In genomic region chr10:80810084-80810483, GRCm38 (mm10) we compare ENCODE assay signal across 11 mouse cellular contexts. TPM values are rescaled to one million over a fixed set of nuclear protein-coding genes. Genes with fewer than 3 reads are reported as not detected.
A peak's percentile ranks its signal among the peaks of the same experiment; 100 is the strongest.
DNase-seq lines count a peak whose midpoint lies in the region; ATAC-seq lines count a peak whose summit lies in the region.
"Had no signal": no experiment of that assay in that cellular context is flagged by ENCODE, and none has a peak within 500 bp of the region (broad histone marks: within the 10 kb centered on the region; RNA-seq: fewer than 3 reads in every experiment).

No protein-coding gene starts in this region.

- peak overlapping the region; percentile 44 for H3K4me2 ChIP-seq in kidney, embryonic 16.5 days (replicated peaks; ENCODE audit: low read depth, low read length)
- peak overlapping the region; percentile 25; the same call in 1 of the 2 replicates for H3K4me2 ChIP-seq in neural tube, embryonic 15.5 days

- H3K4me3 ChIP-seq in kidney, embryonic 16.5 days (ENCODE audit: low read length): peak overlapping the region; percentile 16; the same call in 1 of the 2 replicates
- 0 out of 2 replicates have a peak overlapping the region, but pooled peaks have one; percentile 4 for H3K4me3 ChIP-seq in neural tube, embryonic 15.5 days (replicated peaks)

- WGBS in kidney, embryonic 16.5 days: 5% methylated on average over 20 of the region's 20 CpGs
- WGBS in neural tube, embryonic 15.5 days: 6% methylated on average over 18 of the region's 20 CpGs

- H3K9me3 ChIP-seq in kidney, embryonic 16.5 days (ENCODE audit: low read length): no peaks in the 10 kb centered on the region
- no peaks in the 10 kb centered on the region for H3K9me3 ChIP-seq in neural tube, embryonic 15.5 days (replicated peaks)

- intact Hi-C loops in left cerebral cortex, postnatal 4 days (cut with DNase I): no loop called here

- no peak overlapping the region for H3K27ac ChIP-seq in kidney, embryonic 16.5 days (ENCODE audit: low read length)
- no peak overlapping the region for H3K27ac ChIP-seq in neural tube, embryonic 15.5 days (replicated peaks)

- H3K9ac ChIP-seq in kidney, embryonic 16.5 days (replicated peaks; ENCODE audit: low read length): peak overlapping the region; percentile 49; the same call in 1 of the 2 replicates
- no peak overlapping the region for H3K9ac ChIP-seq in neural tube, embryonic 15.5 days (replicated peaks)

- no peak for ATAC-seq in kidney, embryonic 16.5 days (ENCODE audit: low FRiP score, low TSS enrichment)
- no peak for ATAC-seq in neural tube, embryonic 15.5 days (ENCODE audit: low FRiP score)

- peak; percentile 29 for DNase-seq in embryo, embryonic 10 days (ENCODE audit: low spot score)
- no peak for DNase-seq in embryo, embryonic 10.5 days (ENCODE audit: low spot score)
- DNase-seq in kidney, postnatal 36 days: no peak
- peak; percentile 78 for DNase-seq in testis, postnatal 10 days (ENCODE audit: low spot score)
- DNase-seq in testis, postnatal 14 days (ENCODE audit: low spot score): no peak
- DNase-seq in left cerebral cortex, postnatal 4 days: no peak
- DNase-seq: cerebellum, adult 9-10 months; spleen, adult 18-20 months had no signal

- peaks cover 52% of the 10 kb centered on the region for H3K4me1 ChIP-seq in kidney, embryonic 16.5 days (ENCODE audit: insufficient read depth, low read length)
- peaks cover 37% of the 10 kb centered on the region for H3K4me1 ChIP-seq in neural tube, embryonic 15.5 days

- H3K36me3 ChIP-seq in kidney, embryonic 16.5 days (ENCODE audit: insufficient read depth, low read length): peaks cover 1% of the 10 kb centered on the region
- H3K36me3 ChIP-seq in neural tube, embryonic 15.5 days: peaks cover 3% of the 10 kb centered on the region

- H3K27me3 ChIP-seq in kidney, embryonic 16.5 days (ENCODE audit: insufficient read depth, low read length): peaks cover 6% of the 10 kb centered on the region
- H3K27me3 ChIP-seq in neural tube, embryonic 15.5 days (replicated peaks): peaks cover 27% of the 10 kb centered on the region

RNA-seq across cellular contexts. Expression of gene Jsrp1, which starts 3.2 kb away (rescaled TPM):
- polyA plus RNA-seq in kidney, embryonic 16.5 days (2015; fragmentation: Nextera tagmentation; extraction: Ambion mirVana): 4.5 and 4.6 TPM in 2 replicates
- polyA plus RNA-seq in neural tube, embryonic 15.5 days (2015; fragmentation: Nextera tagmentation; extraction: Ambion mirVana): 1.2 and 2.5 TPM in 2 replicates
- under 1 TPM; 0.54 to 0.64 TPM for total RNA-seq in left cerebral cortex, postnatal 4 days (2021)
- total RNA-seq: monocyte, adult 5-6 weeks had no signal

RNA-seq across cellular contexts. Expression of gene Amh, which starts 5.0 kb away (rescaled TPM):
- 0.70 TPM in 1 of 2 replicates, not detected in the other for polyA plus RNA-seq in kidney, embryonic 16.5 days (2015; fragmentation: Nextera tagmentation; extraction: Ambion mirVana)
- not detected in 2 replicates for polyA plus RNA-seq in neural tube, embryonic 15.5 days (2015; fragmentation: Nextera tagmentation; extraction: Ambion mirVana)
- total RNA-seq in left cerebral cortex, postnatal 4 days (2021): 1 to 10 TPM; 1.9 to 2.2 TPM
- total RNA-seq: monocyte, adult 5-6 weeks had no signal

RNA-seq across cellular contexts. Expression of gene Plekhj1, which starts 11.7 kb away (rescaled TPM):
- polyA plus RNA-seq in kidney, embryonic 16.5 days (2015; fragmentation: Nextera tagmentation; extraction: Ambion mirVana): 123 and 129 TPM in 2 replicates
- polyA plus RNA-seq in neural tube, embryonic 15.5 days (2015; fragmentation: Nextera tagmentation; extraction: Ambion mirVana): 135 and 146 TPM in 2 replicates
- total RNA-seq in left cerebral cortex, postnatal 4 days (2021): 10 to 100 TPM; 73.2 to 86.2 TPM

RNA-seq across cellular contexts. Expression of gene Sf3a2, which starts 12.1 kb away (rescaled TPM):
- 71.2 and 87.3 TPM in 2 replicates for polyA plus RNA-seq in kidney, embryonic 16.5 days (2015; fragmentation: Nextera tagmentation; extraction: Ambion mirVana)
- 53.3 and 59.8 TPM in 2 replicates for polyA plus RNA-seq in neural tube, embryonic 15.5 days (2015; fragmentation: Nextera tagmentation; extraction: Ambion mirVana)
- total RNA-seq in left cerebral cortex, postnatal 4 days (2021): 10 to 100 TPM; 58.0 to 58.2 TPM

RNA-seq across cellular contexts. Expression of gene Oaz1, which starts 16.4 kb away (rescaled TPM):
- polyA plus RNA-seq in kidney, embryonic 16.5 days (2015; fragmentation: Nextera tagmentation; extraction: Ambion mirVana): 1,744 and 2,086 TPM in 2 replicates
- polyA plus RNA-seq in neural tube, embryonic 15.5 days (2015; fragmentation: Nextera tagmentation; extraction: Ambion mirVana): 1,221 and 1,325 TPM in 2 replicates
- total RNA-seq in left cerebral cortex, postnatal 4 days (2021): 100 to 1,000 TPM; 393 to 396 TPM

Comparison
In these comparisons a context has a peak if more than half of its experiments do, and no peak if none do; other contexts are left out.
1. DNase-seq: peak in embryo, embryonic 10 days (single experiment) and testis, postnatal 10 days (single experiment); none in embryo, embryonic 10.5 days (single experiment), kidney, postnatal 36 days (0 of 2), testis, postnatal 14 days (single experiment) and left cerebral cortex, postnatal 4 days (single experiment).